Mouse (Mus musculus): ENCODE measurements around the gene Rps2.

Rps2 gene

GRCm38 (mm10) chr17:24733434-24734050, 15.6 kb downstream of the Rps2 start:
- DNase-seq, result peak; percentile 94

- DNase-seq, result no peak
Observed at GRCm38 (mm10) chr17:24734513-24734912, 16.6 kb downstream of the Rps2 start.

GRCm38 (mm10) chr17:24735446-24735845, 17.5 kb downstream of the Rps2 start:
- peak; percentile 94 for DNase-seq

GRCm38 (mm10) chr17:24736330-24737051, 18.6 kb downstream of the Rps2 start, which contains the start of gene Msrb1:
Gene Msrb1 (plus strand): TSS chr17:24736642.
- peak; percentile 100 for DNase-seq

GRCm38 (mm10) chr17:24737135-24737810, 19.4 kb downstream of the Rps2 start:
- DNase-seq, result no peak

GRCm38 (mm10) chr17:24738238-24738637, 20.3 kb downstream of the Rps2 start:
- DNase-seq, result peak; percentile 90

- DNase-seq, result peak; percentile 87
Observed at GRCm38 (mm10) chr17:24739926-24740325, 22.0 kb downstream of the Rps2 start.

- DNase-seq, result no peak
Observed at GRCm38 (mm10) chr17:24742307-24742706, 24.4 kb downstream of the Rps2 start.

GRCm38 (mm10) chr17:24743896-24744295, 26.0 kb downstream of the Rps2 start:
- DNase-seq, result no peak

- DNase-seq, result no peak
Observed at GRCm38 (mm10) chr17:24744381-24744780, 26.5 kb downstream of the Rps2 start.

GRCm38 (mm10) chr17:24745526-24746497, 27.9 kb downstream of the Rps2 start:
- DNase-seq, result peak; percentile 95

GRCm38 (mm10) chr17:24746986-24747385, 29.1 kb downstream of the Rps2 start:
- DNase-seq, result no peak

- DNase-seq, result no peak
Observed at GRCm38 (mm10) chr17:24751528-24751927, 33.6 kb downstream of the Rps2 start.

- no peak for DNase-seq
Observed at GRCm38 (mm10) chr17:24752415-24753394, 34.8 kb downstream of the Rps2 start, which contains the start of gene Hs3st6. Gene Hs3st6 (plus strand): TSS chr17:24752988.

GRCm38 (mm10) chr17:24757394-24757793, 39.5 kb downstream of the Rps2 start:
- DNase-seq, result no peak

- no peak for DNase-seq
Observed at GRCm38 (mm10) chr17:24761121-24761520, 43.2 kb downstream of the Rps2 start.

GRCm38 (mm10) chr17:24765016-24765905, 47.3 kb downstream of the Rps2 start:
- DNase-seq, result peak; percentile 64

GRCm38 (mm10) chr17:24766266-24766875, 48.5 kb downstream of the Rps2 start:
- DNase-seq, result peak; percentile 80

- peak; percentile 36 for DNase-seq
Observed at GRCm38 (mm10) chr17:24769146-24769545, 51.2 kb downstream of the Rps2 start.

Data from heart, adult 11 months (tissue).